Mouse (Mus musculus): ENCODE data around the gene Ech1. TPM values are rescaled to one million over a fixed set of nuclear protein-coding genes. Genes with fewer than 3 reads are reported as not detected.
A peak's percentile ranks its signal among the peaks of the same experiment; 100 is the strongest.

Gene Ech1
- total and polyA plus RNA-seq, 2 experiments from 2014 or later: 806 to 823 TPM

- Histone ChIP-seq H3K27ac (ENCODE audit: low read depth) (no peak overlapping the region), H3K36me3 (replicated peaks; ENCODE audit: control insufficient read depth, insufficient read depth, low read length) (peaks cover 9% of the 10 kb centered on the region; the same call in 1 of the 2 replicates), H3K4me2 (ENCODE audit: low read depth, low read length) (no peak overlapping the region), H3K4me1 (ENCODE audit: control insufficient read depth, insufficient read depth) (peaks cover 3% of the 10 kb centered on the region), H3K9me3 (replicated peaks; ENCODE audit: control insufficient read depth, low read length) (no peaks in the 10 kb centered on the region), H3K9ac (replicated peaks; ENCODE audit: low read depth, low read length) (no peak overlapping the region), H3K4me3 (ENCODE audit: low read depth, low read length) (no peak overlapping the region), H3K27me3 (ENCODE audit: control insufficient read depth, insufficient read depth, low read length) (no peaks in the 10 kb centered on the region)
- TF ChIP-seq EP300 (IDR thresholded peaks at IDR 0.05; ENCODE audit: low read depth) (no peak), CTCF (IDR thresholded peaks at IDR 0.05; ENCODE audit: low read depth) (no peak)
- DNase-seq (ENCODE audit: low spot score): no peak
- no peak for ATAC-seq (ENCODE audit: insufficient read depth, low read depth)
Measured at GRCm38 (mm10) chr7:28791706-28792105, 33.3 kb upstream of the Ech1 start.

DNA sequence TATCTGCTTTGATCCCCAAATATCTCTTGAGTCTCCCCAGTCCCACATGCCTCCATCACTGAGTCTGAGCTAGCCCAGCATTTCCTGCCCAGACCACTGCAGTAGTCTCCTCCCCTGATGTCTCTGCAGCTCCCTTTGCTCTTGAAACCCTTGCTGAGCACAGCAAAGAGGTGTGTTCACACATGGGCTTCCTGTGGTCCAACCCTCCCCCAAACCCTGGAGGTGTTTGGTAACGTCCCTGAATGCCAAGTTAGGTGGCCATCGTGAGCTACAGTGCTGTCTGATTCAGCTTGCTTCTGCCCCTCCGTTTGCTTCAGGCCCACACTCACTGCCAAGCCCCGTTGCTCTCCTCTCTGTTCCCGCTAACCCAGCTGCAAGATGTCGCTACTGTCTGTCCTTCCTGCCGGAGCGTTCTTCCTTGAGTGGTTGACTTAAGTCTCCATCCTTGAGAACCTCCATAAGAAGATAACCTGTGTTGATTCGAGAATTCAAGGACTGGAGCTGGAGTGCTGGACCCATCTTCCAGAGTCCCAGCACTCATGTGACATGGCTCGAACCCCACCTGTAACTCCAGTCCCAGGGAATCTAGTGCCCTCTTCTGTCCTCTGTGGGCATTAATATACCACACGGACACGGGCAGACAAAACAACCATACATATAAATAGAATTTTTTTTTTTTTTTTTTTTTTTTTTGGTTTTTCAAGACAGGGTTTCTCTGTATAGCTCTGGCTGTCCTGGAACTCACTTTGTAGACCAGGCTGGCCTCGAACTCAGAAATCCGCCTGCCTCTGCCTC, 32.4 kb upstream of the Ech1 start:
- ATAC-seq (ENCODE audit: insufficient read depth, low read depth): no peak
- Histone ChIP-seq H3K4me1 (ENCODE audit: control insufficient read depth, insufficient read depth) (peaks cover 3% of the 10 kb centered on the region), H3K9me3 (replicated peaks; ENCODE audit: control insufficient read depth, low read length) (no peaks in the 10 kb centered on the region), H3K9ac (replicated peaks; ENCODE audit: low read depth, low read length) (no peak overlapping the region), H3K27me3 (ENCODE audit: control insufficient read depth, insufficient read depth, low read length) (no peaks in the 10 kb centered on the region), H3K4me2 (ENCODE audit: low read depth, low read length) (no peak overlapping the region), H3K36me3 (replicated peaks; ENCODE audit: control insufficient read depth, insufficient read depth, low read length) (peaks cover 6% of the 10 kb centered on the region; the same call in 1 of the 2 replicates), H3K4me3 (ENCODE audit: low read depth, low read length) (no peak overlapping the region), H3K27ac (ENCODE audit: low read depth) (no peak overlapping the region)
- TF ChIP-seq CTCF (IDR thresholded peaks at IDR 0.05; ENCODE audit: low read depth) (no peak), EP300 (IDR thresholded peaks at IDR 0.05; ENCODE audit: low read depth) (no peak)
- no peak for DNase-seq (ENCODE audit: low spot score)
- WGBS: 60% methylated on average over 13 of the region's 14 CpGs

GRCm38 (mm10) chr7:28793834-28794233, 31.2 kb upstream of the Ech1 start:
- H3K27ac ChIP-seq (ENCODE audit: low read depth): no peak overlapping the region
- no peak overlapping the region for H3K4me3 ChIP-seq (ENCODE audit: low read depth, low read length)
- peaks cover 3% of the 10 kb centered on the region; the same call in 1 of the 2 replicates for H3K4me1 ChIP-seq (ENCODE audit: control insufficient read depth, insufficient read depth)
- no peak overlapping the region for H3K9ac ChIP-seq (replicated peaks; ENCODE audit: low read depth, low read length)
- DNase-seq (ENCODE audit: low spot score): no peak
- no peaks in the 10 kb centered on the region for H3K27me3 ChIP-seq (ENCODE audit: control insufficient read depth, insufficient read depth, low read length)
- no peak overlapping the region for H3K4me2 ChIP-seq (ENCODE audit: low read depth, low read length)
- WGBS: 39% methylated on average over 2 of the region's 2 CpGs
- no peaks in the 10 kb centered on the region for H3K9me3 ChIP-seq (replicated peaks; ENCODE audit: control insufficient read depth, low read length)
- H3K36me3 ChIP-seq (replicated peaks; ENCODE audit: control insufficient read depth, insufficient read depth, low read length): no peaks in the 10 kb centered on the region
- ATAC-seq (ENCODE audit: insufficient read depth, low read depth): no peak
- TF ChIP-seq CTCF (IDR thresholded peaks at IDR 0.05; ENCODE audit: low read depth) (peak; percentile 35; the same call in 1 of the 2 replicates), EP300 (IDR thresholded peaks at IDR 0.05; ENCODE audit: low read depth) (no peak)

DNA sequence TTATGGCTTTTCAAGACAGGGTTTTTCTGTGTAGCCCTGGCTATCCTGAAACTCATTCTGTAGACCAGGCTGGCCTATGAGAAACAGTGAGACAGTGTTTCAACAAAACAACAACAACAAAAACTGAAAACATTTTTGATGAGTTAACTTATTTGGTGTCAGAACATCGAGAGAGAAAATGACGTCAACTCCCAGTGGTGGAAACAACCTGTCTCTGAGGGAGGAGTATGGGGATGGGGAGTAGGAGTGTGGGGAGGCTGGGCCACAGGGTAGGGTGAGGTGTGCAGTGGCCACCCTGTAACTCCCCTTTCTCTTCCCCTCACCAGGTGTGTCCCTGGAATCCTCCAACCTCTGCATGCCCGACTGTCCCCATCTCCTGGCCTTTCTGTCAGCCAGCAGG, 30.5 kb upstream of the Ech1 start:
- no peaks in the 10 kb centered on the region for H3K36me3 ChIP-seq (replicated peaks; ENCODE audit: control insufficient read depth, insufficient read depth, low read length)
- H3K4me1 ChIP-seq (ENCODE audit: control insufficient read depth, insufficient read depth): peaks cover 3% of the 10 kb centered on the region; the same call in 1 of the 2 replicates
- no peak overlapping the region for H3K4me2 ChIP-seq (ENCODE audit: low read depth, low read length)
- TF ChIP-seq CTCF (IDR thresholded peaks at IDR 0.05; ENCODE audit: low read depth) (no peak), EP300 (IDR thresholded peaks at IDR 0.05; ENCODE audit: low read depth) (no peak)
- DNase-seq (ENCODE audit: low spot score) (no peak), ATAC-seq (ENCODE audit: insufficient read depth, low read depth) (no peak)
- WGBS: 74% methylated on average over 3 of the region's 3 CpGs
- H3K27me3 ChIP-seq (ENCODE audit: control insufficient read depth, insufficient read depth, low read length): no peaks in the 10 kb centered on the region
- no peak overlapping the region for H3K27ac ChIP-seq (ENCODE audit: low read depth)
- H3K9me3 ChIP-seq (replicated peaks; ENCODE audit: control insufficient read depth, low read length): no peaks in the 10 kb centered on the region
- no peak overlapping the region for H3K4me3 ChIP-seq (ENCODE audit: low read depth, low read length)
- no peak overlapping the region for H3K9ac ChIP-seq (replicated peaks; ENCODE audit: low read depth, low read length)

GRCm38 (mm10) chr7:28795832-28796231, 29.2 kb upstream of the Ech1 start:
- TF ChIP-seq CTCF (IDR thresholded peaks at IDR 0.05; ENCODE audit: low read depth) (no peak), EP300 (IDR thresholded peaks at IDR 0.05; ENCODE audit: low read depth) (0 out of 2 replicates have a peak, but pooled peaks have one; percentile 46)
- DNase-seq (ENCODE audit: low spot score): no peak
- Histone ChIP-seq H3K4me2 (ENCODE audit: low read depth, low read length) (peak overlapping the region; percentile 58), H3K4me1 (ENCODE audit: control insufficient read depth, insufficient read depth) (peaks cover 3% of the 10 kb centered on the region; the same call in 1 of the 2 replicates), H3K9ac (replicated peaks; ENCODE audit: low read depth, low read length) (no peak overlapping the region), H3K36me3 (replicated peaks; ENCODE audit: control insufficient read depth, insufficient read depth, low read length) (no peaks in the 10 kb centered on the region), H3K27me3 (ENCODE audit: control insufficient read depth, insufficient read depth, low read length) (no peaks in the 10 kb centered on the region), H3K9me3 (replicated peaks; ENCODE audit: control insufficient read depth, low read length) (no peaks in the 10 kb centered on the region), H3K4me3 (ENCODE audit: low read depth, low read length) (peak overlapping the region; percentile 26), H3K27ac (ENCODE audit: low read depth) (peak overlapping the region; percentile 76)
- no peak for ATAC-seq (ENCODE audit: insufficient read depth, low read depth)
- 59% methylated on average over 15 of the region's 15 CpGs for WGBS

Measured in heart, postnatal 0 days (tissue).